Mouse (Mus musculus): ENCODE data around the gene Svep1.

- no peak for TF ChIP-seq CTCF (IDR thresholded peaks at IDR 0.05; ENCODE audit: control insufficient read depth, insufficient read depth, insufficient replicate concordance, low read depth, low read length)
- TF ChIP-seq POLR2A (IDR thresholded peaks at IDR 0.05; ENCODE audit: control insufficient read depth, low read depth, low read length): no peak
These were observed 40.9 kb downstream of the Svep1 start for GRCm38 (mm10) chr4:58165711-58166110.

Data from testis, adult 2 months (tissue).